Comparison of ENCODE assay signal across 9 mouse cellular contexts in the genomic region with DNA sequence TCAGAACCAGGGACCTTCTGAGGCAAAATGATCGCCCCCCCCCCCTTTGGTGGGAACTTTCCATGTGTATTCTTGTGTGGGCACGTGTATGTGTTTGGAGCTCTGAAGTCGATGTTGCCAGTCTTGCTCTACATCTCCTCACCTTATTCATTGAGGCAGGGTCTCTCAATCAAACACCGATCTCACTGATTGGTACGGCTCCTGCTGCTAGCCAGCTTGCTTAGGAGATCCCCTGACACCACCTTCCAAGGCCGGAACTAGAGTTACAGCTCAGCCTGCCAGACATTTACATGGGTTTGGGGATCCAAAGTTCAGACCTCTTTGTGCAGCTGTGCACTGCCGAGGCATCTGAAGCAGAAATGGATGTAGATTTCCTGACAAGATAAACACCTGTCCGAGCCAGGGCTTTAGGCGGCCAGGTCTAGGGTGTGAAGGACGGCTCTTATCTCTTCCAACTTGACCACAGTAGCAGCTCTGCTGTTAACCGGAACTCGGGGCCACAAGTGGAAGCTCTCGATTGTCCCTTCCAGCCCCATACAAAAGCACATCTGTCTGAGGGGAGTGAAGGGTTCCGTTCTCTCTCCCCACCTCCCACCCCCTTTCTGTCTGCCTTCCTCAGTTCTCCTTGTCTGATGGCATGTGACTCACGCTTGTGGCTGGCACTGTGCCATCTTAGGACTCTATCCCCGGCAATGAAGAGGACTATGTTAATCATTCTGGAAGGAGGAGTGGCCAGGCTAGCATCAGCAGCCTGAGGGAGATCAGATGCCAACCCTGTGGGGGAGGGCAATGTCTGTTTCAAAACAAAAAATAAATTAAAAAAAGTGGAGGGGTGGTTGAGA. TPM values are rescaled to one million over a fixed set of nuclear protein-coding genes. Genes with fewer than 3 reads are reported as not detected.
DNase-seq lines count a peak whose midpoint lies in the region; ATAC-seq and TF ChIP-seq lines count a peak whose summit lies in the region.
"Had no signal": no experiment of that assay in that cellular context is flagged by ENCODE, and none has a peak within 500 bp of the region (broad histone marks: within the 10 kb centered on the region; RNA-seq: fewer than 3 reads in every experiment).

No protein-coding gene starts in this region.

- TF ChIP-seq CTCF in hindbrain, postnatal 0 days (IDR thresholded peaks at IDR 0.05; ENCODE audit: low read depth): no peak
- TF ChIP-seq CTCF in C2C12 (IDR thresholded peaks at IDR 0.05; ENCODE audit: control insufficient read depth, insufficient read depth, insufficient read length): no peak

- 63% methylated on average over 16 of the region's 16 CpGs for WGBS in hindbrain, postnatal 0 days
- WGBS in hindbrain, embryonic 11.5 days: 85% methylated on average over 16 of the region's 16 CpGs
- WGBS in kidney, embryonic 14.5 days: 64% methylated on average over 16 of the region's 16 CpGs

- H3K4me1 ChIP-seq in hindbrain, postnatal 0 days (ENCODE audit: insufficient read depth, low read length): peaks cover 5% of the 10 kb centered on the region; the same call in 1 of the 2 replicates
- no peaks in the 10 kb centered on the region for H3K4me1 ChIP-seq in hindbrain, embryonic 11.5 days (replicated peaks; ENCODE audit: control insufficient read depth, insufficient read depth, low read length)
- peaks cover 37% of the 10 kb centered on the region for H3K4me1 ChIP-seq in kidney, embryonic 14.5 days (ENCODE audit: control insufficient read depth, insufficient read depth, low read length)

- no peak overlapping the region for H3ac ChIP-seq in C2C12 (ENCODE audit: control insufficient read depth, insufficient read length, low read depth)

- no peaks in the 10 kb centered on the region for H3K27me3 ChIP-seq in hindbrain, postnatal 0 days (ENCODE audit: insufficient read depth, low read length)
- no peaks in the 10 kb centered on the region for H3K27me3 ChIP-seq in hindbrain, embryonic 11.5 days (ENCODE audit: control insufficient read depth, insufficient read depth, low read length)
- H3K27me3 ChIP-seq in C2C12 (ENCODE audit: control insufficient read depth, insufficient read depth, insufficient read length): no peaks in the 10 kb centered on the region
- no peaks in the 10 kb centered on the region for H3K27me3 ChIP-seq in kidney, embryonic 14.5 days (ENCODE audit: control insufficient read depth, insufficient read depth, low read length)
- H3K27me3 ChIP-seq: limb, embryonic 15.5 days had no signal

- H3K4me3 ChIP-seq in hindbrain, postnatal 0 days (ENCODE audit: low read length): no peak overlapping the region
- H3K4me3 ChIP-seq in hindbrain, embryonic 11.5 days (ENCODE audit: low read depth, low read length): no peak overlapping the region
- no peak overlapping the region for H3K4me3 ChIP-seq in C2C12 (ENCODE audit: insufficient read depth, poor library complexity, severe bottlenecking)
- H3K4me3 ChIP-seq in kidney, embryonic 14.5 days (ENCODE audit: low read length): no peak overlapping the region
- H3K4me3 ChIP-seq: limb, embryonic 15.5 days had no signal

- no peaks in the 10 kb centered on the region for H3K36me3 ChIP-seq in hindbrain, postnatal 0 days (ENCODE audit: insufficient read depth, low read length)
- no peaks in the 10 kb centered on the region for H3K36me3 ChIP-seq in hindbrain, embryonic 11.5 days (ENCODE audit: control insufficient read depth, insufficient read depth, low read length)
- H3K36me3 ChIP-seq in C2C12 (ENCODE audit: control insufficient read depth, insufficient read depth): no peaks in the 10 kb centered on the region
- H3K36me3 ChIP-seq in kidney, embryonic 14.5 days (ENCODE audit: control insufficient read depth, insufficient read depth, low read length): no peaks in the 10 kb centered on the region
- H3K36me3 ChIP-seq: limb, embryonic 15.5 days had no signal

- no peaks in the 10 kb centered on the region for H3K9me3 ChIP-seq in hindbrain, postnatal 0 days (ENCODE audit: low read length)
- H3K9me3 ChIP-seq in hindbrain, embryonic 11.5 days (ENCODE audit: control insufficient read depth, low read length): no peaks in the 10 kb centered on the region
- 0 out of 2 replicates have a peak, but pooled peaks cover 2% of the 10 kb centered on the region for H3K9me3 ChIP-seq in kidney, embryonic 14.5 days (ENCODE audit: control insufficient read depth, low read length)
- H3K9me3 ChIP-seq: limb, embryonic 15.5 days had no signal

- DNase-seq in hindbrain, postnatal 0 days (ENCODE audit: low spot score): no peak
- no peak for DNase-seq in hindbrain, embryonic 11.5 days (ENCODE audit: low spot score)
- DNase-seq in adrenal gland, postnatal 10 days: peak; percentile 65
- DNase-seq in embryo, embryonic 9.5 days (ENCODE audit: extremely low spot score): no peak
- DNase-seq in adipocyte (ENCODE audit: low spot score): no peak
- DNase-seq in heart, adult 18-20 months: no peak

- no peaks in the 10 kb centered on the region for H3K79me3 ChIP-seq in C2C12 (ENCODE audit: low read depth)

- H3K9ac ChIP-seq in hindbrain, postnatal 0 days (replicated peaks; ENCODE audit: low read length): no peak overlapping the region
- no peak overlapping the region for H3K9ac ChIP-seq in hindbrain, embryonic 11.5 days (ENCODE audit: low read depth, low read length)
- no peak overlapping the region for H3K9ac ChIP-seq in kidney, embryonic 14.5 days (ENCODE audit: low read depth, low read length)
- H3K9ac ChIP-seq: limb, embryonic 15.5 days had no signal

- 0 out of 2 replicates have a peak, but pooled peaks have one; percentile 19 for ATAC-seq in hindbrain, postnatal 0 days
- ATAC-seq in hindbrain, embryonic 11.5 days (ENCODE audit: low FRiP score): no peak
- ATAC-seq in kidney, embryonic 14.5 days (ENCODE audit: low FRiP score, low TSS enrichment): no peak

- H3K79me2 ChIP-seq in C2C12 (ENCODE audit: control insufficient read depth, insufficient read depth): no peaks in the 10 kb centered on the region

- no peak overlapping the region for H3K27ac ChIP-seq in hindbrain, postnatal 0 days
- no peak overlapping the region for H3K27ac ChIP-seq in hindbrain, embryonic 11.5 days (ENCODE audit: low read depth, low read length)
- H3K27ac ChIP-seq in kidney, embryonic 14.5 days (ENCODE audit: low read depth, low read length): peak overlapping the region; percentile 17; the same call in 1 of the 2 replicates

- H3K4me2 ChIP-seq in hindbrain, postnatal 0 days (ENCODE audit: low read depth, low read length): no peak overlapping the region
- no peak overlapping the region for H3K4me2 ChIP-seq in hindbrain, embryonic 11.5 days (replicated peaks; ENCODE audit: low read depth, low read length)
- no peak overlapping the region for H3K4me2 ChIP-seq in kidney, embryonic 14.5 days (replicated peaks; ENCODE audit: low read depth, low read length)
- H3K4me2 ChIP-seq: limb, embryonic 15.5 days had no signal

TF ChIP-seq in C2C12, 6 proteins besides CTCF, POLR2A, EP300 and RAD21:
- TF ChIP-seq MYOD1 (IDR thresholded peaks at IDR 0.05; ENCODE audit: control insufficient read depth, insufficient read length, low read depth): peak; percentile 55
- peak; percentile 65 for TF ChIP-seq USF1 (IDR thresholded peaks at IDR 0.05; ENCODE audit: low read depth)
- TF ChIP-seq MYOG (IDR thresholded peaks at IDR 0.05; ENCODE audit: control insufficient read depth, extremely low read depth, insufficient read length): no peak
- no peak for TF ChIP-seq MAX (IDR thresholded peaks at IDR 0.05)
- TF ChIP-seq FOSL1 (IDR thresholded peaks at IDR 0.05; ENCODE audit: insufficient read depth, low read length, poor library complexity, severe bottlenecking): no peak
TF ChIP-seq in C2C12: peak in this region for 2.

RNA-seq across cellular contexts. Expression of a gene that starts 30.5 kb away (rescaled TPM):
- 51.2 and 61.4 TPM in 2 replicates for total RNA-seq in hindbrain, postnatal 0 days (2014; rRNA removed)
- polyA plus RNA-seq in hindbrain, postnatal 0 days (2015; fragmentation: Nextera tagmentation; extraction: Ambion mirVana): 60.8 and 62.5 TPM in 2 replicates
- 99.0 and 99.3 TPM in 2 replicates for polyA plus RNA-seq in hindbrain, embryonic 11.5 days (2014; fragmentation: Nextera tagmentation; extraction: Ambion mirVana)
- 30.6 TPM for polyA plus RNA-seq in C2C12 (2012; fragmentation: generic; extraction: Trizol)
- total RNA-seq in adrenal gland, postnatal 10 days (2021): 10 to 100 TPM; 41.1 to 47.3 TPM
- polyA plus RNA-seq in kidney, embryonic 14.5 days (2014; fragmentation: Nextera tagmentation; extraction: Ambion mirVana): 63.4 and 73.8 TPM in 2 replicates
- 10 to 100 TPM; 19.2 to 20.3 TPM for total RNA-seq in heart, adult 18-20 months (2021)

RNA-seq across cellular contexts. Expression of a gene that starts 57.8 kb away (rescaled TPM):
- total RNA-seq in hindbrain, postnatal 0 days (2014; rRNA removed): 69.8 and 71.3 TPM in 2 replicates
- 8.8 and 9.5 TPM in 2 replicates for polyA plus RNA-seq in hindbrain, postnatal 0 days (2015; fragmentation: Nextera tagmentation; extraction: Ambion mirVana)
- 13.4 and 21.0 TPM in 2 replicates for polyA plus RNA-seq in hindbrain, embryonic 11.5 days (2014; fragmentation: Nextera tagmentation; extraction: Ambion mirVana)
- 45.2 TPM for polyA plus RNA-seq in C2C12 (2012; fragmentation: generic; extraction: Trizol)
- total RNA-seq in adrenal gland, postnatal 10 days (2021): 10 to 100 TPM; 65.3 to 80.4 TPM
- 24.0 and 24.5 TPM in 2 replicates for polyA plus RNA-seq in kidney, embryonic 14.5 days (2014; fragmentation: Nextera tagmentation; extraction: Ambion mirVana)
- 10 to 100 TPM; 48.6 to 50.2 TPM for total RNA-seq in heart, adult 18-20 months (2021)
